Mouse (Mus musculus): ENCODE measurements around the gene Ptar1. TPM values are rescaled to one million over a fixed set of nuclear protein-coding genes. Genes with fewer than 3 reads are reported as not detected.
"Not testable (repeated sequence)": the region's sequence is repeated elsewhere in the genome, so short reads cannot be mapped to it uniquely, and the experiment has no call there.

Ptar1 gene
- 10 to 100 TPM; 37.2 to 44.2 TPM for total RNA-seq (2021)
- long read RNA-seq, experiment 1, full-length matches to known transcripts = 2 of 4 reads
- long read RNA-seq, experiment 1, partial matches to known transcripts = 0 of 4 reads
- long read RNA-seq, experiment 1, other reads (novel, unspliced or antisense) = 2 of 4 reads
- long read RNA-seq, experiment 2, full-length matches to known transcripts = 3 of 6 reads
- long read RNA-seq, experiment 2, partial matches to known transcripts = 0 of 6 reads
- long read RNA-seq, experiment 2, other reads (novel, unspliced or antisense) = 3 of 6 reads

- peak; percentile 87 to 90 for DNase-seq (ENCODE audit: low spot score in 2 of 2)
Observed at GRCm38 (mm10) chr19:23687296-23688021, at the start of gene Ptar1. TSS of gene Ptar1 (plus strand) at chr19:23687429.

- no peak for DNase-seq (ENCODE audit: low spot score in 2 of 2)
Observed at GRCm38 (mm10) chr19:23643819-23644218, 43.4 kb upstream of the Ptar1 start.

- DNase-seq (ENCODE audit: low spot score in 2 of 2) = peak in 1 of 2 experiments; percentile 55
Observed at GRCm38 (mm10) chr19:23645347-23645746, 41.9 kb upstream of the Ptar1 start.

- no peak for DNase-seq (ENCODE audit: low spot score in 2 of 2)
Observed at GRCm38 (mm10) chr19:23647308-23647707, 39.9 kb upstream of the Ptar1 start.

- peak in 1 of 2 experiments; percentile 51 for DNase-seq (ENCODE audit: low spot score in 2 of 2)
Observed at GRCm38 (mm10) chr19:23652644-23653043, 34.6 kb upstream of the Ptar1 start, which contains the start of gene 1700028P14Rik. TSS of gene 1700028P14Rik (minus strand) at chr19:23652812.

GRCm38 (mm10) chr19:23653154-23653553, 34.1 kb upstream of the Ptar1 start:
- no peak for DNase-seq (ENCODE audit: low spot score in 2 of 2)

- DNase-seq (ENCODE audit: low spot score in 2 of 2) = no peak
Observed at GRCm38 (mm10) chr19:23657261-23657932, 29.8 kb upstream of the Ptar1 start.

GRCm38 (mm10) chr19:23658350-23658749, 28.9 kb upstream of the Ptar1 start:
- DNase-seq (ENCODE audit: low spot score in 2 of 2) = no peak

GRCm38 (mm10) chr19:23664083-23664482, 23.1 kb upstream of the Ptar1 start:
- DNase-seq (ENCODE audit: low spot score in 2 of 2) = no peak

- DNase-seq (ENCODE audit: low spot score in 2 of 2) = no peak
Observed at GRCm38 (mm10) chr19:23668142-23668655, 19.0 kb upstream of the Ptar1 start.

GRCm38 (mm10) chr19:23673021-23673420, 14.2 kb upstream of the Ptar1 start:
- no peak for DNase-seq (ENCODE audit: low spot score in 2 of 2)

- DNase-seq (ENCODE audit: low spot score in 2 of 2) = not testable (repeated sequence)
Observed at GRCm38 (mm10) chr19:23675656-23676055, 11.6 kb upstream of the Ptar1 start.

GRCm38 (mm10) chr19:23686962-23687295, 300 bp upstream of the Ptar1 start:
- DNase-seq (ENCODE audit: low spot score in 2 of 2) = no peak

- peak; percentile 13 to 47 for DNase-seq (ENCODE audit: low spot score in 2 of 2)
Observed at GRCm38 (mm10) chr19:23688421-23688946, 1.3 kb downstream of the Ptar1 start.

- DNase-seq (ENCODE audit: low spot score in 2 of 2) = peak in 1 of 2 experiments; percentile 34
Observed at GRCm38 (mm10) chr19:23694344-23694743, 7.1 kb downstream of the Ptar1 start.

GRCm38 (mm10) chr19:23697861-23698260, 10.6 kb downstream of the Ptar1 start:
- peak in 1 of 2 experiments; percentile 18 for DNase-seq (ENCODE audit: low spot score in 2 of 2)

- no peak for DNase-seq (ENCODE audit: low spot score in 2 of 2)
Observed at GRCm38 (mm10) chr19:23698366-23698765, 11.1 kb downstream of the Ptar1 start.

- DNase-seq (ENCODE audit: low spot score in 2 of 2) = no peak
Observed at GRCm38 (mm10) chr19:23699131-23699530, 11.9 kb downstream of the Ptar1 start.

- DNase-seq (ENCODE audit: low spot score in 2 of 2) = no peak
Observed at GRCm38 (mm10) chr19:23702896-23703295, 15.7 kb downstream of the Ptar1 start.

- DNase-seq (ENCODE audit: low spot score in 2 of 2) = no peak
Observed at GRCm38 (mm10) chr19:23705383-23705782, 18.2 kb downstream of the Ptar1 start.

- DNase-seq (ENCODE audit: low spot score in 2 of 2) = no peak
Observed at GRCm38 (mm10) chr19:23746506-23746905, 59.3 kb downstream of the Ptar1 start.

All from layer of hippocampus, postnatal 14 days (tissue).